Mouse (Mus musculus): Measurements from ENCODE around the gene Atl2. TPM values are rescaled to one million over a fixed set of nuclear protein-coding genes. Genes with fewer than 3 reads are reported as not detected.
A peak's percentile ranks its signal among the peaks of the same experiment; 100 is the strongest.

Atl2 gene
- polyA plus RNA-seq, 1 experiment, result 11.8 TPM

GRCm38 (mm10) chr17:79832284-79832683 is 63.6 kb downstream of the Atl2 start:
- no peaks in the 10 kb centered on the region for H3K27me3 ChIP-seq (ENCODE audit: control insufficient read depth, insufficient read depth, insufficient read length)

GRCm38 (mm10) chr17:79826482-79827034 is 69.4 kb downstream of the Atl2 start:
- H3K4me3 ChIP-seq (ENCODE audit: insufficient read depth, poor library complexity, severe bottlenecking), result no peak overlapping the region
- no peaks in the 10 kb centered on the region for H3K36me3 ChIP-seq (ENCODE audit: control insufficient read depth, insufficient read depth)
- H3K79me2 ChIP-seq (ENCODE audit: control insufficient read depth, insufficient read depth), result no peaks in the 10 kb centered on the region
- no peaks in the 10 kb centered on the region for H3K79me3 ChIP-seq (ENCODE audit: low read depth)
- no peak for TF ChIP-seq CEBPB (IDR thresholded peaks at IDR 0.05; ENCODE audit: low read depth)
- no peak for TF ChIP-seq MYOD1 (IDR thresholded peaks at IDR 0.05; ENCODE audit: control insufficient read depth, insufficient read length, low read depth)
- TF ChIP-seq USF1 (IDR thresholded peaks at IDR 0.05; ENCODE audit: low read depth), result no peak
- no peak for TF ChIP-seq CTCF (IDR thresholded peaks at IDR 0.05; ENCODE audit: control insufficient read depth, insufficient read depth, insufficient read length)
- no peak for TF ChIP-seq MAX (IDR thresholded peaks at IDR 0.05)
- no peak for TF ChIP-seq FOSL1 (IDR thresholded peaks at IDR 0.05; ENCODE audit: insufficient read depth, low read length, poor library complexity, severe bottlenecking)
- no peak for TF ChIP-seq MYOG (IDR thresholded peaks at IDR 0.05; ENCODE audit: control insufficient read depth, extremely low read depth, insufficient read length)
- H3ac ChIP-seq (ENCODE audit: control insufficient read depth, insufficient read length, low read depth), result no peak overlapping the region
- no peaks in the 10 kb centered on the region for H3K27me3 ChIP-seq (ENCODE audit: control insufficient read depth, insufficient read depth, insufficient read length)

More at GRCm38 (mm10) chr17:79832284-79832683, 63.6 kb downstream of the Atl2 start:
- Histone ChIP-seq H3K79me2 (ENCODE audit: control insufficient read depth, insufficient read depth) (no peaks in the 10 kb centered on the region), H3ac (ENCODE audit: control insufficient read depth, insufficient read length, low read depth) (no peak overlapping the region), H3K36me3 (ENCODE audit: control insufficient read depth, insufficient read depth) (no peaks in the 10 kb centered on the region), H3K79me3 (ENCODE audit: low read depth) (no peaks in the 10 kb centered on the region), H3K4me3 (ENCODE audit: insufficient read depth, poor library complexity, severe bottlenecking) (no peak overlapping the region)
- TF ChIP-seq FOSL1 (IDR thresholded peaks at IDR 0.05; ENCODE audit: insufficient read depth, low read length, poor library complexity, severe bottlenecking) (peak; percentile 41), MYOG (IDR thresholded peaks at IDR 0.05; ENCODE audit: control insufficient read depth, extremely low read depth, insufficient read length) (no peak)

- TF ChIP-seq CEBPB (IDR thresholded peaks at IDR 0.05; ENCODE audit: low read depth) (no peak), MAX (IDR thresholded peaks at IDR 0.05) (peak; percentile 91), USF1 (IDR thresholded peaks at IDR 0.05; ENCODE audit: low read depth) (peak; percentile 79), MYOG (IDR thresholded peaks at IDR 0.05; ENCODE audit: control insufficient read depth, extremely low read depth, insufficient read length) (no peak), FOSL1 (IDR thresholded peaks at IDR 0.05; ENCODE audit: insufficient read depth, low read length, poor library complexity, severe bottlenecking) (no peak), CTCF (IDR thresholded peaks at IDR 0.05; ENCODE audit: control insufficient read depth, insufficient read depth, insufficient read length) (no peak), MYOD1 (IDR thresholded peaks at IDR 0.05; ENCODE audit: control insufficient read depth, insufficient read length, low read depth) (peak; percentile 70)
- H3K79me2 ChIP-seq (ENCODE audit: control insufficient read depth, insufficient read depth), result no peaks in the 10 kb centered on the region
- no peaks in the 10 kb centered on the region for H3K27me3 ChIP-seq (ENCODE audit: control insufficient read depth, insufficient read depth, insufficient read length)
- no peaks in the 10 kb centered on the region for H3K36me3 ChIP-seq (ENCODE audit: control insufficient read depth, insufficient read depth)
- H3K4me3 ChIP-seq (ENCODE audit: insufficient read depth, poor library complexity, severe bottlenecking), result no peak overlapping the region
- no peaks in the 10 kb centered on the region for H3K79me3 ChIP-seq (ENCODE audit: low read depth)
- no peak overlapping the region for H3ac ChIP-seq (ENCODE audit: control insufficient read depth, insufficient read length, low read depth)
Observed at GRCm38 (mm10) chr17:79825241-79826030, 70.5 kb downstream of the Atl2 start.

GRCm38 (mm10) chr17:79824406-79824805 is 71.5 kb downstream of the Atl2 start:
- no peak for TF ChIP-seq CTCF (IDR thresholded peaks at IDR 0.05; ENCODE audit: control insufficient read depth, insufficient read depth, insufficient read length)
- no peak for TF ChIP-seq MYOD1 (IDR thresholded peaks at IDR 0.05; ENCODE audit: control insufficient read depth, insufficient read length, low read depth)
- no peak for TF ChIP-seq CEBPB (IDR thresholded peaks at IDR 0.05; ENCODE audit: low read depth)
- no peak for TF ChIP-seq MYOG (IDR thresholded peaks at IDR 0.05; ENCODE audit: control insufficient read depth, extremely low read depth, insufficient read length)
- no peak for TF ChIP-seq MAX (IDR thresholded peaks at IDR 0.05)
- TF ChIP-seq USF1 (IDR thresholded peaks at IDR 0.05; ENCODE audit: low read depth), result no peak
- no peak for TF ChIP-seq FOSL1 (IDR thresholded peaks at IDR 0.05; ENCODE audit: insufficient read depth, low read length, poor library complexity, severe bottlenecking)
- Histone ChIP-seq H3K79me3 (ENCODE audit: low read depth) (no peaks in the 10 kb centered on the region), H3K4me3 (ENCODE audit: insufficient read depth, poor library complexity, severe bottlenecking) (no peak overlapping the region), H3K79me2 (ENCODE audit: control insufficient read depth, insufficient read depth) (no peaks in the 10 kb centered on the region), H3ac (ENCODE audit: control insufficient read depth, insufficient read length, low read depth) (no peak overlapping the region), H3K27me3 (ENCODE audit: control insufficient read depth, insufficient read depth, insufficient read length) (no peaks in the 10 kb centered on the region), H3K36me3 (ENCODE audit: control insufficient read depth, insufficient read depth) (no peaks in the 10 kb centered on the region)

- Histone ChIP-seq H3K27me3 (ENCODE audit: control insufficient read depth, insufficient read depth, insufficient read length) (no peaks in the 10 kb centered on the region), H3K79me2 (ENCODE audit: control insufficient read depth, insufficient read depth) (no peaks in the 10 kb centered on the region), H3K79me3 (ENCODE audit: low read depth) (no peaks in the 10 kb centered on the region), H3K36me3 (ENCODE audit: control insufficient read depth, insufficient read depth) (no peaks in the 10 kb centered on the region), H3K4me3 (ENCODE audit: insufficient read depth, poor library complexity, severe bottlenecking) (no peak overlapping the region), H3ac (ENCODE audit: control insufficient read depth, insufficient read length, low read depth) (no peak overlapping the region)
- TF ChIP-seq MYOD1 (IDR thresholded peaks at IDR 0.05; ENCODE audit: control insufficient read depth, insufficient read length, low read depth) (no peak), CEBPB (IDR thresholded peaks at IDR 0.05; ENCODE audit: low read depth) (no peak)
Observed at GRCm38 (mm10) chr17:79818884-79819283, 77.0 kb downstream of the Atl2 start.

- no peaks in the 10 kb centered on the region for H3K79me3 ChIP-seq (ENCODE audit: low read depth)
- no peak overlapping the region for H3ac ChIP-seq (ENCODE audit: control insufficient read depth, insufficient read length, low read depth)
- H3K36me3 ChIP-seq (ENCODE audit: control insufficient read depth, insufficient read depth), result no peaks in the 10 kb centered on the region
- no peak overlapping the region for H3K4me3 ChIP-seq (ENCODE audit: insufficient read depth, poor library complexity, severe bottlenecking)
- TF ChIP-seq USF1 (IDR thresholded peaks at IDR 0.05; ENCODE audit: low read depth), result no peak
- TF ChIP-seq MAX (IDR thresholded peaks at IDR 0.05), result no peak
- TF ChIP-seq CTCF (IDR thresholded peaks at IDR 0.05; ENCODE audit: control insufficient read depth, insufficient read depth, insufficient read length), result no peak
- TF ChIP-seq FOSL1 (IDR thresholded peaks at IDR 0.05; ENCODE audit: insufficient read depth, low read length, poor library complexity, severe bottlenecking), result no peak
- TF ChIP-seq MYOG (IDR thresholded peaks at IDR 0.05; ENCODE audit: control insufficient read depth, extremely low read depth, insufficient read length), result no peak
- TF ChIP-seq CEBPB (IDR thresholded peaks at IDR 0.05; ENCODE audit: low read depth), result no peak
- TF ChIP-seq MYOD1 (IDR thresholded peaks at IDR 0.05; ENCODE audit: control insufficient read depth, insufficient read length, low read depth), result no peak
- H3K79me2 ChIP-seq (ENCODE audit: control insufficient read depth, insufficient read depth), result no peaks in the 10 kb centered on the region
- no peaks in the 10 kb centered on the region for H3K27me3 ChIP-seq (ENCODE audit: control insufficient read depth, insufficient read depth, insufficient read length)
Observed at GRCm38 (mm10) chr17:79817995-79818394, 77.9 kb downstream of the Atl2 start.
